Mouse (Mus musculus) lung, postnatal 10 days (tissue): ENCODE results near the gene Gm42372.

Experiments
- DNase-seq: peaks from one replicate; pipeline ENCODE4 v3.0.0; 2021

Gene Gm42372

GRCm38 (mm10) chr7:17009326-17010009 lies 26.6 kb downstream of the Gm42372 start:
- no peak for DNase-seq

- DNase-seq, result peak; percentile 41
Observed at GRCm38 (mm10) chr7:17010010-17010347, 27.1 kb downstream of the Gm42372 start.

- no peak for DNase-seq
Observed at GRCm38 (mm10) chr7:17011909-17012590, 29.2 kb downstream of the Gm42372 start.

DNA sequence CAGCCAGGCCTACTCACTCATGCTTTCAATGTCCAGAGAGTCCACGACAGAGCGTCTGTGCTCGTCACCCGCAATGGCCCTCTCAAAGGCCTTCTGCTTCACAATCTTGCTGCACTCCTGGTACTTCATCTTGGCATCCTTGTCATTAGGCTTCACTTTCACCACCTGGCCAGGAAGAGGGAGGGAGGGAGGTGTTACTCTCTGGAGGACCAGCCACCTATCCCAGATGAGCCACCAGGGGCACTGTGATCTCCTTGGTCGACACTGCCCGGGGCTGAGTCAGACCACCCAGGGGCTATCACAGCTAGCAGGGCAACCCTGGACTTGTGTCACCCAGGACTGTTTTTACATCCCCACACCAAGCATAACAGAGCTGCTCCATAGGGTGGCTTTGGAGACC lies 32.5 kb downstream of the Gm42372 start:
- no peak for DNase-seq

DNA sequence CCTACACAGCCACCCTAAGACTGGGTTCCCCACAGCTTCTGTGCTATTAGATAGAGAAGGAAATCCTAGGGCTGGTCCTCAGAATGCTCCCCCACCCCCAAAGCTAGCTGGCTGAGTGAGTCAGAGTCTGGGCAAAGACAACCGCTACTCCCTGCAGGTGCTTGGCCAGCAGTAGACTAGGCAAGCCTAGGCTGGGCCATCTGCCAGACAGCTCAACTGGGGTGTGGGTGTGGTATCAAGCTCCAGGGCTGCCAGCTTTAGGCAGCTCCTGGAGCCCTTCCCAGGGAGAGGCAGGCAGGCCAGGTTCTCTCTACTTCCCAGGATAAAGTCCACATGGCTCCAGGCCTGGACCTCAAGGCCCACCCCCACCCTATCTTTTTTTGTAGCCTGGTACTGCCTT lies 34.1 kb downstream of the Gm42372 start:
- DNase-seq, result peak; percentile 79

- no peak for DNase-seq
Observed at GRCm38 (mm10) chr7:17017921-17018320, 35.0 kb downstream of the Gm42372 start.

DNA sequence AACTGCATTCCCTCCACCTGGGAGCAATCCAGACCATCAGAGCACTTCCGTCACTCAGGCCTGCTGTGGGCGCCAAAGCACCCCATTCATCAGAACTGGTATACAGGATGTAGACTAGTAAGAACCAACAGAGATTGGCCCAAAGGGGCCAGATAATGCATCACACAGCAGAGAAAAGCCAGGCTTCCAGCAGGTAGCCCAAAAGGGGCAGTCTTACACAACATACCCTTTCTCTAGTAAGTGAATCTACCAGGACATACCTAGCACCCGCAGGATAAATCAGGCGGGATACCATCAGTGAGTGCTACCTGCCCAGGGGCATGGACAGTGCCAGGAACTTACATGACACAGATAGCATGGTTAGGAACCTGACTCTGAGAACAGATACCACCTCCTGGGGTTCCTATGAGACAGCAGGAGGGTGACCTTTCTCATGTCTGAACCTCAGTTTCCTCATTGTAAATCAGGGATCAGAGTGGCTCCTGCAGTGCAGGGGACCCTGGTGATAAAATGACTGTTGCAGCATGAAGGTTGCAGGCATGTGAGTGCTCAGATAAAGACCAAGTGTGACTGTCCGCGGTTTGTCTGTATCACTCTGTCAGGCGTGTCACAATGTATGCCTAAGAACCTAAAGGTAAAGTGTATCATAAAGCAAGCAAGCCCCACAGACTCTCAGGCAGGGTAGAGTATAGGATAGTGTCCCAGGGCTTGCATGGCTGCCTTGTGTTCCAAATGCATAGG lies 36.7 kb downstream of the Gm42372 start:
- DNase-seq, result no peak

DNA sequence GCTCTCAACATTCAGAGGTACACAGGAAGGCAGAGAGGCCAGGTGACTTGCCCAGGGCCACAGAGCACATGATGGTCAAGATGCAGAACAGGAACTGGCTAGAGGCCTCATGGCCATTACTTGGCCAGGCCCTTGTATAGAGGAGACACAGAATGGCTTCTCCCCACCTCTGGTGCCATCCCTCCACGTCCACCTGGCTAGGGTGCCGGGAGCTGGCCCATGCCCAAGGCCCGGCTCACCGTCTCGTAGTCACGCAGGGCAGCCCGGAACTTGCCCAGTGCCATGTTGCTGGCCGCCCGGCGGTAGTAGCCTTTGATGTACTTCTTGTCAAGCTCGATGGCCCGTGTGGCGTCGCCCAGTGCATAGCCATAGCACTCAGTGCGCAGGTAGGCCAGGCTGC lies 39.3 kb downstream of the Gm42372 start:
- DNase-seq, result no peak

DNA sequence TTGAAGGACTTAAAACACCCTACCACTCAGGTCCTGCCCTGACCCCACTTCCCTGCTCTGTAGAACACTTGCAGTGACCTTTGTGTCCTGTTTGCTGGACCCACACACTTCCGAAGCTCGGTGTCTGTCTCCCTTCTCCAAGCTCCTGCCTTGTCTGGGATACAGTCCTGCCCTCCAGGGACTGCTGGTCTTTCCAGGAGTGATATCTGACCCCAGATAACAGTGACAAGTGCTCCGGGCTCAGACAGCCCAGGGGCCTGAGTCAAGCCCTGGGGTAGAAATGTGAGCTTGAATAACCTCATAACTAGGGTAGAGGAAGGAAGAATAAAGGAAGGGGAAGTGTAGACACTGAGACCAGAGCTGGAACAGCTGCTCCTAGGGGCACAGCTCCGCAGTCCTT lies 40.8 kb downstream of the Gm42372 start:
- DNase-seq, result no peak

DNA sequence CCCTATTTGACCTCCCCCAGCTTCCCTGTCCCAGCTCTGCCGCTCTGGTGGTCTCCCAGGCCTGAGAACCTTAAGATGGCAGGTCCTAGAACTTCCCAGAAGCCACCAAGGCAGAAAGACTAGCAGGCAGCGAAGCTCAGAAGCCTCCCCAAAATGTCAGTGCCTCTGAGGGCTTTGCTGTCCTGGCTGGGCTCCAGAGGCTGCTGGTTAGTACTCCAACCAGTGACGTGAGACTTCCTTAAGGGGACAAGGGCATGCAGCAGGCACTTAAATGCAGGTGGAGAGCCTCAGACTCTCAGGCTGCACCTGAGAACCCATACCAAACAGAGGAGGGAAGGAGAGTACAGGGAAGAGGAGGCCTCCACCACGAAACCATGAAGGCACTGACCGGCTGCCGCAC lies 41.3 kb downstream of the Gm42372 start:
- peak; percentile 62 for DNase-seq

DNA sequence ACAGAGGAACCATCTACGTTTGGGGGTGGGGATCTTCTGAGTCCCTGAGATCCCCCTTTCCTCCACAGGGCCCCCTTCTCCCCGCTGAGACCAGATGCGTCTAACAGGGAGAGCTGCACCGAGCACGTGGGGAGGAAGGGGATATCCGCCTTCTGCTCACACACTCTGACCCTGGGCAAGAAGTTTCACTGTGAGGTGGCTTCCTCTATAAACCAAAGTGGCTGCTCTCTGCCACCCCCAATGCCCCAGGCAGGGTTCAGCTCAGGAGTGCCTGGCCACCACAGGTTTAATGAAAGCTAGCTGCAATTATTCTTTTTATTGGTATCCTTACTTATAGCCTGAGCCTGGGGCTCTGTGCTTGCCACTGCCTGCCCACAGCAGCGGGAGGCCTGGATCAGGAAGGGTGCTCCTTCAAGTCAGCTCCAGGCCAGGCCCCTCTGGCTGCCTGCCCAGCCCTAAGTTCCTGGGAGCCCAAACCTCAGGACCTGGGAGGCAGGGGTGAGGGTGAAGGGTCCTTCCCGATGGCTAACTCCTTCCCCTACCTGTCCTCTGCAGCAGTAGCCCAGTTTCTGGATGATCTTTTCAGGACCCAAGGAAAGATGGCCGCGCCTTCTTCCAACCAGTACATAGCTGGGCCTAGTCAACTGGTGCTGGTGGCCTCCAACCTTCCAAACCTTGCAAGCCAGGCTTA lies 42.1 kb downstream of the Gm42372 start:
- peak; percentile 33 for DNase-seq

DNA sequence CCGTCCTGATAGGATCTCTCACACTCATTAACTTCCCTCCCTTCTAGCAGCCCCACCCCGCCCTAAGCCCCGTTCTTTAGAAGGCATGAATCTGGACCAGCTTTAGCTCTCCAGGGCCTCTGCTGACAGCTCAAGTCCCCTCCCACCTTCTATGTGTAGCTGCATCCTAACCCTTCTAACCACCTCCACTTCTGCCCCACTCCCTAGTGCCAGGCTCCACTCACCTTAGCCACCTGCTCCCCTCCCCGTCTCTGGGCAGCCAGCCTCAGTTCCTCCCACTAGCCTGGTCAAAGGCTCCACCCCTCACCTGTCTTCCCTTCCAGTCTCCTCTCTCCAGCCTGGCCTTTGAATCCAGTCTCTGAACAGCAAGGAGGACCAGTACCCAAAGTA lies 42.6 kb downstream of the Gm42372 start:
- DNase-seq, result no peak

GRCm38 (mm10) chr7:17025896-17026622 lies 43.2 kb downstream of the Gm42372 start:
- DNase-seq, result no peak

DNA sequence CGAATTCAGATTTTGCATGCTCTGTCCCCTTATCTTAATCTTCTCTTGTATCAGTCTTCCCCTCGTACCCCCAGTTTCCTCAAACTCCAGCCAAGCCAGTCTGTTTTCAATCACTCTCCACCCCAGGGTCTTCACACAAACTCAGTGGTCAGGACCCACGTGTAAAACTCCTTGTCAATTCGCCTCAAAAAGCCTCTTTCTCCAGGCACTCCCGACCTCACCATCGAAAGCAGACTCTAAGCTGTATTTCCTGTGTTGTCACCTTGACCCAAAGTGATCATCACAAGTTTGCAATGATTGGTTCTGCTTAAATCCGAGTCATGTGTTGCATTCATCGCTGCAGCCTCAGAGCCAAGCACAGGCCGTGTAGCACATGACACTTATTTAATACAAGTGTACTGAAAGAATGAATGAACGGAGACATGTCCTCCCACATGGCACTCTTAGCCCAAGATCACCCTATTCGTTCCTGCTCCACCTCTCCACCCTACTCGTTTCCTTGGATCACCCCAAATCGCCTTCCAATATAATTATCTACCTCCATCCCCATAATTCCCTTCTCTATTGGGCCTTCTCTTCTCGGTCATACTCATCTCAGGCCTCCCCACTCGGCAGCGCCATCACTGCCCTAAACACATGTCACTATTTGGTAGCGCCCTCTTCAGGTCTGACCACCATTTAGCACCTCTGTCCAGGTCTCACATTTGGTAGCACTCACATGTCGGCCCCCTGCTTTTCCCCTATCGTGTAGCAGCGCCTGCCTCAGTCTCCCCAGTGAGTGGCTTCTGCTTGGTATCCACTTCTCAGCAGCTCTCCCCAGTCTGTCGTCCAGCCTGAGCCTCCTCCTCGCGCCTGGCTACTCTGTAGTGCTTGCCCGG lies 44.1 kb downstream of the Gm42372 start:
- peak; percentile 73 for DNase-seq

GRCm38 (mm10) chr7:17027588-17028343 lies 44.9 kb downstream of the Gm42372 start, which contains the start of gene Ppp5c:
TSS of gene Ppp5c (minus strand) at chr7:17027924.
- DNase-seq, result peak; percentile 95

DNA sequence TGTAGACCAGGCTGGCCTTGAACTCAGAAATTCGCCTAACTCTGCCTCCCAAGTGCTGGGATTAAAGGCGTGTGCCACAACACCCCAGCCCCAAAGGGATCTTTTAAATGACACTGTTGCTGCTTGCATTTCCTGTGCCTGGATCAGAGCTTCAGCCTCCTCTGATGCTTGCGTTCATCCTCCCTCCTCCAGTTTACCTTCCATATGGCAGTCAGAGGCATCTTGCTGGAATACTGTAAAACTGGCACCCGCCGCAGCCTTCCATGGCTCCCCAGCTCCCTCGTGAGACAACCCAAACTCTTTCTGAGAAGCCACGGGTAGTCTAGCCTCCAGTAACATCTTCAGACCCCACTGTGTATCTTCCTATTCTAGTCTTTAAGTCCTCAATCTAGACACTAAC lies 46.0 kb downstream of the Gm42372 start:
- no peak for DNase-seq

DNA sequence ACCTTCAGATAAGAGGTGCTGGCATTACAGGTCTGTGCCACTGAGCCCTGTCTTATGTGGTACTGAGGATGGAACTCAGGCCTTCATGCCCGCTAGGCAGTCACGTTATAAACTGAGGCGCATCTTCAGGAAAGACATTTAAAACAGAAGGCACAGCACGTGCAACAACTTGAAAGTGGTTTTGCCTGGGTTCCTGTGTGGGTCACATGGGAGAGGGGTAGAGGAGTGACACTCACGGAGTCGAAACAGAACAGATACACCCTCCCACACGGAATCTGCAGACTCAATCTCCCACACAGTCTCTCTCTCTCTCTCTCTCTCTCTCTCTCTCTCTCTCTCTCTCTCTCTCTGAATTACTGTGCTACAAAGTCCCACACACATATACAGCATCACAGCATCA lies 47.4 kb downstream of the Gm42372 start:
- DNase-seq, result no peak
